Mouse (Mus musculus) ES-Bruce4 (cell line): Measurements from ENCODE around the gene Hmga1b. TPM values are rescaled to one million over a fixed set of nuclear protein-coding genes. Genes with fewer than 3 reads are reported as not detected.
"Not testable (repeated sequence)": the region's sequence is repeated elsewhere in the genome, so short reads cannot be mapped to it uniquely, and the experiment has no call there.

Experiments used
- H3K27ac ChIP-seq: 2 replicates; pipeline ENCODE4 v1.5.1; 2012; ENCODE audit warnings: low read length, inconsistent platforms; ENCODE audit not compliant: insufficient read depth
- H3K27me3 ChIP-seq: 2 replicates; pipeline ENCODE4 v1.6.1; 2012; ENCODE audit warnings: mild to moderate bottlenecking, low read length, inconsistent platforms; ENCODE audit not compliant: control insufficient read depth, poor library complexity, insufficient read depth, severe bottlenecking
- H3K36me3 ChIP-seq: 2 replicates; pipeline ENCODE4 v1.6.1; 2012; ENCODE audit warnings: inconsistent platforms, mild to moderate bottlenecking, low read length, moderate library complexity; ENCODE audit not compliant: control insufficient read depth, poor library complexity, insufficient read depth, severe bottlenecking
- H3K4me1 ChIP-seq: one replicate; pipeline ENCODE4 v1.8.1; 2011; ENCODE audit warnings: low read length; ENCODE audit not compliant: control insufficient read depth, insufficient read depth
- H3K4me3 ChIP-seq: 2 replicates; pipeline ENCODE4 v1.5.1; 2011; ENCODE audit warnings: low read depth, mild to moderate bottlenecking, low read length
- H3K9ac ChIP-seq: 2 replicates; pipeline ENCODE4 v1.6.1; 2012; ENCODE audit warnings: low read depth, mild to moderate bottlenecking, inconsistent platforms; ENCODE audit not compliant: poor library complexity, severe bottlenecking
- H3K9me3 ChIP-seq: replicated peaks from 2 replicates; pipeline ENCODE4 v1.6.1; 2012; ENCODE audit warnings: mild to moderate bottlenecking, low read length, inconsistent platforms; ENCODE audit not compliant: control insufficient read depth, poor library complexity, insufficient read depth, severe bottlenecking
- CTCF ChIP-seq: IDR thresholded peaks from one replicate; pipeline ENCODE4 v1.8.1; 2011; ENCODE audit warnings: low read depth, low read length
- EP300 ChIP-seq: IDR thresholded peaks from 2 replicates; pipeline ENCODE4 v1.6.1; 2011; ENCODE audit warnings: low read depth, low read length; ENCODE audit not compliant: insufficient read depth
- POLR2A ChIP-seq: IDR thresholded peaks from one replicate; pipeline ENCODE4 v1.8.1; 2011; ENCODE audit warnings: low read length; ENCODE audit not compliant: insufficient read depth
- polyA plus RNA-seq: library from polyadenylated mRNA; stranded (reverse); fragments of >200 nt; gene quantifications from 2 replicates; pipeline ENCODE4 v1.2.4, GENCODE M21; 2011; ENCODE audit warnings: low read depth; ENCODE audit not compliant: missing spikeins, insufficient read depth, insufficient read length

Gene Hmga1b
- polyA plus RNA-seq, 1 experiment: 56.2 TPM

- Histone ChIP-seq H3K36me3 (no peaks in the 10 kb centered on the region), H3K4me1 (peaks cover 2% of the 10 kb centered on the region), H3K9me3 (peaks cover 3% of the 10 kb centered on the region; the same call in 1 of the 2 replicates), H3K27ac (no peak overlapping the region), H3K4me3 (no peak overlapping the region), H3K27me3 (no peaks in the 10 kb centered on the region), H3K9ac (no peak overlapping the region)
- no peak for TF ChIP-seq EP300
- no peak for TF ChIP-seq POLR2A
- TF ChIP-seq CTCF: no peak
These were observed 5.6 kb downstream of the Hmga1b start for GRCm38 (mm10) chr11:120768206-120768605.

GRCm38 (mm10) chr11:120772749-120773148 is 10.2 kb downstream of the Hmga1b start:
- Histone ChIP-seq H3K27ac (no peak overlapping the region), H3K9ac (no peak overlapping the region), H3K9me3 (peaks cover 3% of the 10 kb centered on the region; the same call in 1 of the 2 replicates), H3K27me3 (no peaks in the 10 kb centered on the region), H3K4me1 (peaks cover 4% of the 10 kb centered on the region), H3K36me3 (no peaks in the 10 kb centered on the region), H3K4me3 (no peak overlapping the region)
- TF ChIP-seq CTCF: no peak
- no peak for TF ChIP-seq POLR2A
- no peak for TF ChIP-seq EP300

- TF ChIP-seq EP300 (no peak), CTCF (no peak), POLR2A (no peak)
- H3K4me1 ChIP-seq: peaks cover 4% of the 10 kb centered on the region
- H3K36me3 ChIP-seq: no peaks in the 10 kb centered on the region
- no peak overlapping the region for H3K9ac ChIP-seq
- peaks cover 3% of the 10 kb centered on the region; the same call in 1 of the 2 replicates for H3K9me3 ChIP-seq
- H3K27me3 ChIP-seq: no peaks in the 10 kb centered on the region
- H3K4me3 ChIP-seq: no peak overlapping the region
- H3K27ac ChIP-seq: no peak overlapping the region
These were observed 11.0 kb downstream of the Hmga1b start for GRCm38 (mm10) chr11:120773463-120774190.

- no peak overlapping the region for H3K9ac ChIP-seq
- H3K4me1 ChIP-seq: peaks cover 12% of the 10 kb centered on the region
- H3K4me3 ChIP-seq: no peak overlapping the region
- H3K36me3 ChIP-seq: no peaks in the 10 kb centered on the region
- H3K27ac ChIP-seq: no peak overlapping the region
- H3K9me3 ChIP-seq: no peaks in the 10 kb centered on the region
- no peak for TF ChIP-seq POLR2A
- peak; percentile 100 for TF ChIP-seq CTCF
- peak; percentile 87; the same call in 1 of the 2 replicates for TF ChIP-seq EP300
- H3K27me3 ChIP-seq: no peaks in the 10 kb centered on the region
These were observed 13.3 kb downstream of the Hmga1b start for GRCm38 (mm10) chr11:120775774-120776469.

- Histone ChIP-seq H3K9ac (no peak overlapping the region), H3K27me3 (no peaks in the 10 kb centered on the region), H3K4me1 (peaks cover 12% of the 10 kb centered on the region), H3K4me3 (no peak overlapping the region), H3K36me3 (no peaks in the 10 kb centered on the region), H3K9me3 (no peaks in the 10 kb centered on the region), H3K27ac (0 out of 2 replicates have a peak overlapping the region, but pooled peaks have one; percentile 15)
- TF ChIP-seq EP300: peak; percentile 62; the same call in 1 of the 2 replicates
- no peak for TF ChIP-seq CTCF
- TF ChIP-seq POLR2A: no peak
These were observed 14.5 kb downstream of the Hmga1b start for GRCm38 (mm10) chr11:120777123-120777522.

GRCm38 (mm10) chr11:120779876-120780275 is 17.3 kb downstream of the Hmga1b start:
- H3K9ac ChIP-seq: no peak overlapping the region
- peaks cover 12% of the 10 kb centered on the region for H3K4me1 ChIP-seq
- no peaks in the 10 kb centered on the region for H3K36me3 ChIP-seq
- peak overlapping the region; percentile 48 for H3K27ac ChIP-seq
- H3K4me3 ChIP-seq: no peak overlapping the region
- H3K9me3 ChIP-seq: no peaks in the 10 kb centered on the region
- H3K27me3 ChIP-seq: no peaks in the 10 kb centered on the region
- no peak for TF ChIP-seq CTCF
- TF ChIP-seq EP300: peak; percentile 74

GRCm38 (mm10) chr11:120781361-120781760 is 18.8 kb downstream of the Hmga1b start:
- H3K27ac ChIP-seq, H3K36me3 ChIP-seq, H3K9me3 ChIP-seq, H3K4me3 ChIP-seq, H3K9ac ChIP-seq, H3K27me3 ChIP-seq: not testable (repeated sequence)
- H3K4me1 ChIP-seq: peaks cover 12% of the 10 kb centered on the region
